Mouse (Mus musculus): ENCODE data around the gene Ankub1. TPM values are rescaled to one million over a fixed set of nuclear protein-coding genes. Genes with fewer than 3 reads are reported as not detected.

Gene Ankub1
- total and polyA plus RNA-seq, 2 experiments from 2014 or later: 0.34 to 1.2 TPM

DNA sequence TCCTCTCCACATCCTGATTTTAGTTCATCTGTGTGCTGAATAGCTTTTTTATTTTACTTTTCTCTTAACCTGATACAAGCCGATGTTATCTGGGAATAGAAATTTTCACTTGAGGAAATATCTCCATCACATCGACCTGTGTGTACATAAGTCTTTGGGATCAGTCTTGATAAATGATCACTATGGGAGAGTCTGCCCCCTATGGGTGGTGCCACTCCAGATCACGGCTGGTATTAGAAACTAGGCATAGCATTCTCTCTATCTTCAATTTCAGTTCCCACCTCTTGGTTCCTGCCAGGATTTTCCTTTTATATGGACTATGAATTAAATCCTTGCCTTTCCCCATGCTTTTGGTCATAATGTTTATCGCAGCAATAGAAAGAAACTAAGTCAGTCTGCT lies 72.9 kb downstream of the Ankub1 start:
- WGBS: 73% methylated on average over 4 of the region's 4 CpGs
- H3K9me3 ChIP-seq (ENCODE audit: low read length): no peaks in the 10 kb centered on the region
- ATAC-seq (no peak), DNase-seq (ENCODE audit: low spot score) (peak; percentile 5)
- no peaks in the 10 kb centered on the region for H3K4me1 ChIP-seq (ENCODE audit: insufficient read depth, low read length)
- H3K27ac ChIP-seq: no peak overlapping the region
- no peak overlapping the region for H3K9ac ChIP-seq (replicated peaks; ENCODE audit: low read length)
- no peak overlapping the region for H3K4me2 ChIP-seq (ENCODE audit: low read depth, low read length)
- no peaks in the 10 kb centered on the region for H3K36me3 ChIP-seq (ENCODE audit: insufficient read depth, low read length)
- no peaks in the 10 kb centered on the region for H3K27me3 ChIP-seq (ENCODE audit: insufficient read depth, low read length)
- H3K4me3 ChIP-seq (ENCODE audit: low read length): no peak overlapping the region
- peak; percentile 48 for TF ChIP-seq CTCF (IDR thresholded peaks at IDR 0.05; ENCODE audit: low read depth)

DNA sequence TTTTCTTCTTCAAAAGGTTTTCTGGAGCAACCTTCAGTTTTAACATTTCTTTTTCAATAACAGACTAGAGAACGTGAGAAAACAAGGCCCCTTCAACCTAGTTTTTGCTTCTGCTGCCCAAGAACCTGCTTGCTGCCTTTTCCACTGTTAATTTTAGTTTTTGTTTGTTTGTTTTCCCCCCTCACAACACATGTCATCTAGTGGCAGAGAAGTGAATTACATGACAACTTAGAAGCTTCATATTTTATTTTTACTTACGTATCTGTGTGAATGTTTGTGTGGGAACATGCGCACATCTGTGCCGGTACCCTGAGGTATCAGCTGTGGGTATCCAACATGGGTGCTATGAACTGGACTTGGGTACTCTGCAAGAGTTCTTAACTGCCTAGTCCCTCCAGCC lies 76.9 kb downstream of the Ankub1 start:
- peak; percentile 7 for DNase-seq (ENCODE audit: low spot score)
- peak; percentile 57 for TF ChIP-seq CTCF (IDR thresholded peaks at IDR 0.05; ENCODE audit: low read depth)
- no peaks in the 10 kb centered on the region for H3K27me3 ChIP-seq (ENCODE audit: insufficient read depth, low read length)
- H3K4me1 ChIP-seq (ENCODE audit: insufficient read depth, low read length): no peaks in the 10 kb centered on the region
- H3K9ac ChIP-seq (replicated peaks; ENCODE audit: low read length): no peak overlapping the region
- no peak for ATAC-seq
- no peak overlapping the region for H3K27ac ChIP-seq
- no peaks in the 10 kb centered on the region for H3K36me3 ChIP-seq (ENCODE audit: insufficient read depth, low read length)
- no peaks in the 10 kb centered on the region for H3K9me3 ChIP-seq (ENCODE audit: low read length)
- 89% methylated on average over 4 of the region's 4 CpGs for WGBS
- H3K4me2 ChIP-seq (ENCODE audit: low read depth, low read length): no peak overlapping the region
- H3K4me3 ChIP-seq (ENCODE audit: low read length): no peak overlapping the region

DNA sequence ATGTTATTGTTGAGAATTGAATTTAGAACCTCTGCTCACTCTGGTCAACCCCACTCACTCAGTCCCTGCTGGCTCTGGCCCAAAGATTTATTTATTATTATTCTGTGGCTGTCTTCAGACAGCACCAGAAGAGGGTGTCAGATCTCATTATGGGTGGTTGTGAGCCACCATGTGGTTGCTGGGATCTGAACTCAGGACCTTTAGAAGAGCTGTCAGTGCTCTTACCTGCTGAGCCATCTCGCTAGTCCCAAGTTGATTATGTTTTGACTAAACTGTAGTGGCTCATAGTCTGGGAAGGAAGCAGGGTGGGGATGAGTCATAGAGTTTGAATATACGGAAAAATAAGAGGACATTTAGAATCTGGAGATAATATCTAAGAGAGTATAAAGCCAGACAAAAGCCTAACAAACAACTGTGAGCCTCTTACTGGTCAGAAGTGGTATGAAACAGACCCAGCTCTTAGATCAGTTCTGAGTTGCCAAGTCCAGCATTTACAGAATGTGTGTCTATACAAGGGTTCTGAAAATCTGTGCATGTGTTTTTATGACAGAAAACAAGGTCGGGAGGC lies 80.1 kb downstream of the Ankub1 start:
- DNase-seq (ENCODE audit: low spot score) (no peak), ATAC-seq (no peak)
- no peaks in the 10 kb centered on the region for H3K36me3 ChIP-seq (ENCODE audit: insufficient read depth, low read length)
- TF ChIP-seq CTCF (IDR thresholded peaks at IDR 0.05; ENCODE audit: low read depth): no peak
- H3K4me2 ChIP-seq (ENCODE audit: low read depth, low read length): no peak overlapping the region
- no peak overlapping the region for H3K27ac ChIP-seq
- no peaks in the 10 kb centered on the region for H3K4me1 ChIP-seq (ENCODE audit: insufficient read depth, low read length)
- no peak overlapping the region for H3K4me3 ChIP-seq (ENCODE audit: low read length)
- no peaks in the 10 kb centered on the region for H3K9me3 ChIP-seq (ENCODE audit: low read length)
- WGBS: 82% methylated on average over 3 of the region's 3 CpGs
- H3K27me3 ChIP-seq (ENCODE audit: insufficient read depth, low read length): no peaks in the 10 kb centered on the region
- no peak overlapping the region for H3K9ac ChIP-seq (replicated peaks; ENCODE audit: low read length)

DNA sequence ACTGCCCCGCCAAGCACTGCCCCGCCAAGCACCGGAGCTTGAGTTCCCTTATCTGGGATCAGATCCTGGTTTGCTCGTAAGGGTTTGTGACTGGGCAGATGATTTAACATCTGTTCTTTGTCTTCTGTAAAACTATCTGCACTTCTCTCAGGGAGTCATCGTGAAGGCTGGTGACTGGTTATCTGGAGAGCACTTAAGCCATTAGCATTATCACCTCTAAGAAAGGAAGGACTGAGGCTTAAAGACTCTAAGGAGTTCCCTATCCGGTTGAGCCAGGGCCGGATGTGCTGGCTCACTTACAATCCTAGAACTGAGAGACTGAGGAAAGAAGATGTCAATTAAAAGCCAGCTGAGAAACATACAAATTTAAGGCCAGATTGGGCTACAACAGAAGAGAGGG lies 80.8 kb downstream of the Ankub1 start:
- H3K27ac ChIP-seq: no peak overlapping the region
- WGBS: 86% methylated on average over 7 of the region's 7 CpGs

More for the DNA sequence above, 80.8 kb downstream of the Ankub1 start:
- H3K9me3 ChIP-seq (ENCODE audit: low read length): no peaks in the 10 kb centered on the region
- no peak overlapping the region for H3K9ac ChIP-seq (replicated peaks; ENCODE audit: low read length)
- no peak overlapping the region for H3K4me3 ChIP-seq (ENCODE audit: low read length)
- H3K4me1 ChIP-seq (ENCODE audit: insufficient read depth, low read length): no peaks in the 10 kb centered on the region
- DNase-seq (ENCODE audit: low spot score) (no peak), ATAC-seq (no peak)
- H3K36me3 ChIP-seq (ENCODE audit: insufficient read depth, low read length): no peaks in the 10 kb centered on the region
- H3K27me3 ChIP-seq (ENCODE audit: insufficient read depth, low read length): no peaks in the 10 kb centered on the region
- no peak overlapping the region for H3K4me2 ChIP-seq (ENCODE audit: low read depth, low read length)
- TF ChIP-seq CTCF (IDR thresholded peaks at IDR 0.05; ENCODE audit: low read depth): no peak

Small RNAs within 50 kb of the gene (microRNA-seq; reads per million reads assigned to microRNA genes)
- 0 reads per million in 2 experiments for gene Mir6377

Other genes with a start within 250 kb of the Ankub1 start
- gene Wwtr1, start 116.9 kb downstream of the Ankub1 start, total RNA-seq (2014; rRNA removed): 33.1 and 34.1 TPM in 2 replicates
- gene Wwtr1, start 116.9 kb downstream of the Ankub1 start, polyA plus RNA-seq (2015; fragmentation: Nextera tagmentation; extraction: Ambion mirVana): 10.3 and 11.1 TPM in 2 replicates
- gene Commd2, start 41.1 kb downstream of the Ankub1 start, total RNA-seq (2014; rRNA removed): 18.3 and 18.5 TPM in 2 replicates
- gene Commd2, start 41.1 kb downstream of the Ankub1 start, polyA plus RNA-seq (2015; fragmentation: Nextera tagmentation; extraction: Ambion mirVana): 77.9 and 82.8 TPM in 2 replicates
- gene Rnf13, start 43.3 kb upstream of the Ankub1 start, total RNA-seq (2014; rRNA removed): 49.4 and 53.1 TPM in 2 replicates
- gene Rnf13, start 43.3 kb upstream of the Ankub1 start, polyA plus RNA-seq (2015; fragmentation: Nextera tagmentation; extraction: Ambion mirVana): 113 and 114 TPM in 2 replicates
- gene Pfn2, start 155.3 kb upstream of the Ankub1 start, total RNA-seq (2014; rRNA removed): 349 and 355 TPM in 2 replicates
- gene Pfn2, start 155.3 kb upstream of the Ankub1 start, polyA plus RNA-seq (2015; fragmentation: Nextera tagmentation; extraction: Ambion mirVana): 714 and 750 TPM in 2 replicates